Mouse (Mus musculus): ENCODE results near the gene Fam8a1. TPM values are rescaled to one million over a fixed set of nuclear protein-coding genes. Genes with fewer than 3 reads are reported as not detected.
A peak's percentile ranks its signal among the peaks of the same experiment; 100 is the strongest.

The Fam8a1 gene
- polyA plus RNA-seq, 1 experiment from 2014 or later = 2.8 TPM

GRCm38 (mm10) chr13:46715976-46716639 lies 46.8 kb downstream of the Fam8a1 start:
- Histone ChIP-seq H3K9ac (no peak overlapping the region), H3K4me2 (no peak overlapping the region), H3K9me3 (replicated peaks) (no peaks in the 10 kb centered on the region), H3K4me3 (replicated peaks) (no peak overlapping the region), H3K4me1 (replicated peaks) (peaks cover 34% of the 10 kb centered on the region), H3K36me3 (replicated peaks) (peaks cover 50% of the 10 kb centered on the region), H3K27ac (replicated peaks) (peak overlapping the region; percentile 24), H3K27me3 (no peaks in the 10 kb centered on the region)
- WGBS (ENCODE audit: insufficient replicate concordance) = 31% methylated on average over 3 of the region's 3 CpGs
- ATAC-seq (ENCODE audit: insufficient read depth) = peak; percentile 47

GRCm38 (mm10) chr13:46718893-46719400 lies 49.6 kb downstream of the Fam8a1 start:
- Histone ChIP-seq H3K4me2 (no peak overlapping the region), H3K4me1 (replicated peaks) (peaks cover 54% of the 10 kb centered on the region), H3K9me3 (replicated peaks) (no peaks in the 10 kb centered on the region), H3K9ac (no peak overlapping the region), H3K4me3 (replicated peaks) (no peak overlapping the region), H3K27ac (replicated peaks) (no peak overlapping the region), H3K36me3 (replicated peaks) (peaks cover 26% of the 10 kb centered on the region), H3K27me3 (no peaks in the 10 kb centered on the region)
- no peak for ATAC-seq (ENCODE audit: insufficient read depth)
- 52% methylated on average over 5 of the region's 5 CpGs for WGBS (ENCODE audit: insufficient replicate concordance)

- H3K4me2 ChIP-seq = no peak overlapping the region
- H3K27ac ChIP-seq (replicated peaks) = no peak overlapping the region
- H3K9me3 ChIP-seq (replicated peaks) = no peaks in the 10 kb centered on the region
- H3K27me3 ChIP-seq = no peaks in the 10 kb centered on the region
- peaks cover 61% of the 10 kb centered on the region for H3K4me1 ChIP-seq (replicated peaks)
- peaks cover 10% of the 10 kb centered on the region for H3K36me3 ChIP-seq (replicated peaks)
- H3K9ac ChIP-seq = no peak overlapping the region
- no peak overlapping the region for H3K4me3 ChIP-seq (replicated peaks)
- ATAC-seq (ENCODE audit: insufficient read depth) = no peak
Measured at GRCm38 (mm10) chr13:46721009-46721408, 51.7 kb downstream of the Fam8a1 start.

GRCm38 (mm10) chr13:46724371-46724770 lies 55.0 kb downstream of the Fam8a1 start:
- Histone ChIP-seq H3K4me3 (replicated peaks) (peak overlapping the region; percentile 100), H3K4me1 (replicated peaks) (peaks cover 56% of the 10 kb centered on the region), H3K27ac (replicated peaks) (peak overlapping the region; percentile 92), H3K4me2 (peak overlapping the region; percentile 72), H3K9ac (peak overlapping the region; percentile 50), H3K9me3 (replicated peaks) (no peaks in the 10 kb centered on the region), H3K36me3 (replicated peaks) (no peaks in the 10 kb centered on the region), H3K27me3 (no peaks in the 10 kb centered on the region)
- no peak for ATAC-seq (ENCODE audit: insufficient read depth)

GRCm38 (mm10) chr13:46725227-46725626 lies 55.9 kb downstream of the Fam8a1 start:
- no peaks in the 10 kb centered on the region for H3K9me3 ChIP-seq (replicated peaks)
- H3K4me3 ChIP-seq (replicated peaks) = peak overlapping the region; percentile 100
- H3K4me2 ChIP-seq = peak overlapping the region; percentile 72
- no peaks in the 10 kb centered on the region for H3K27me3 ChIP-seq
- H3K4me1 ChIP-seq (replicated peaks) = peaks cover 48% of the 10 kb centered on the region
- WGBS (ENCODE audit: insufficient replicate concordance) = 6% methylated on average over 2 of the region's 2 CpGs
- peak overlapping the region; percentile 50 for H3K9ac ChIP-seq
- no peaks in the 10 kb centered on the region for H3K36me3 ChIP-seq (replicated peaks)
- peak overlapping the region; percentile 92 for H3K27ac ChIP-seq (replicated peaks)
- ATAC-seq (ENCODE audit: insufficient read depth) = peak; percentile 38

GRCm38 (mm10) chr13:46726288-46727037 lies 57.1 kb downstream of the Fam8a1 start:
- no peak for ATAC-seq (ENCODE audit: insufficient read depth)
- Histone ChIP-seq H3K9ac (peak overlapping the region; percentile 97), H3K9me3 (replicated peaks) (no peaks in the 10 kb centered on the region), H3K4me3 (replicated peaks) (peak overlapping the region; percentile 100), H3K4me1 (replicated peaks) (peaks cover 39% of the 10 kb centered on the region), H3K4me2 (peak overlapping the region; percentile 77), H3K27ac (replicated peaks) (peak overlapping the region; percentile 99), H3K27me3 (no peaks in the 10 kb centered on the region), H3K36me3 (replicated peaks) (no peaks in the 10 kb centered on the region)
- under 1% methylated on average over 30 of the region's 30 CpGs for WGBS (ENCODE audit: insufficient replicate concordance)

- under 1% methylated on average over 82 of the region's 85 CpGs for WGBS (ENCODE audit: insufficient replicate concordance)
- H3K27me3 ChIP-seq = no peaks in the 10 kb centered on the region
- no peaks in the 10 kb centered on the region for H3K36me3 ChIP-seq (replicated peaks)
- H3K4me1 ChIP-seq (replicated peaks) = peaks cover 32% of the 10 kb centered on the region
- no peaks in the 10 kb centered on the region for H3K9me3 ChIP-seq (replicated peaks)
- peak overlapping the region; percentile 97 for H3K9ac ChIP-seq
- H3K4me3 ChIP-seq (replicated peaks) = peak overlapping the region; percentile 100
- H3K27ac ChIP-seq (replicated peaks) = peak overlapping the region; percentile 99
- peak overlapping the region; percentile 77 for H3K4me2 ChIP-seq
- ATAC-seq (ENCODE audit: insufficient read depth) = peak; percentile 68
Measured at GRCm38 (mm10) chr13:46727038-46727836, 57.9 kb downstream of the Fam8a1 start.

Other genes with a start within 250 kb of the Fam8a1 start
- 1.2 and 2.0 TPM in 2 replicates for gene Cap2, start 167.7 kb upstream of the Fam8a1 start, polyA plus RNA-seq (2015; fragmentation: Nextera tagmentation; extraction: Ambion mirVana)
- 16.5 and 17.2 TPM in 2 replicates for gene Nup153, start 58.4 kb downstream of the Fam8a1 start, polyA plus RNA-seq (2015; fragmentation: Nextera tagmentation; extraction: Ambion mirVana)